Mouse (Mus musculus): ENCODE results near the gene Tmem117.

Gene Tmem117

DNA sequence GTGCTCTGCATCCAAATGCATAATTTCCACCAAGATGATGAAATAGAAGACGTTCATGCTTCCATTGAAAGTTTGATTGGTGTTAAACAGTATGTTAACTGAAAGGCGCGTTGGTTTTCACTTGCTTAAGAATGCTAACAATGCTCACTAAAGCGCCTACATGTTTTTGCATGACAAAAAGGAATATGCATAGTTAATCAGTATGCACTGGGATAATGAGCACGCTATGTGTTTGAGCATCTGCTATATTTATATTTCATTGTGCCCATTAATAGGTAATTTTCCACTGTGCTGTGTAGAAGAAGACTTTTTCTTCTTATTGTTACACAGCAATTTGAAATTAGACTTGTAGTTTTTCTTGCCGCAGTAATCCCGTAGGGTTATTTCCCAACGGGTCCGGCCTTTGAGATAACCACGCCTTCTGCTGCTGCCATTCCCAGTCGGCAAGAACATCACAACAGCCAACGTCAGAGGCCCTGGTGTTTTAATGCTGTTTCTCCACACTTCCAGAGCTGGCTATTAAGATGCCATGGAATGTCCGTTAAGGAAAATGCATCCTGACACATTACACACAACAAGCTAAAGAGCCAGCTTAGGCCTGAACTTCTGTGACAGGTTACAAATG is 399.9 kb downstream of the Tmem117 start:
- in situ Hi-C loops (cut with MboI), result no loop called here

DNA sequence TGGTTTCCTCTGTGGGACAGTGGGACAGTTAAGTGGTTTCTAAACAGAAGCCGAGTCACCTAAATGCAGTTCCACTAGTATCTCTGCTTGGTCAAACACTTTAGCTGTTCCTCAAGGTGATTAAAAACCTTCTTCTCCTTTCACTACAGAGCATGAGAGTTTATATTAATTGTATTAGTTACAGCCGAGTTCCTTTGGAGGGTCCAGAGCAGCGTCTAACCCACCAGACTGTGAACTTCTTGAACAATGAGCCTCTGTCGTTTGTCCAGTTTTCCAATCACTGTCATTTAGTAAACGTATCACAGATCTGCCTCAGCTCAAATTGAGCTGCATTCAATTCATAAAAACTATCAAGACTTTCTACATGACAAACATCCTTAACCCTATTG is 400.4 kb downstream of the Tmem117 start:
- in situ Hi-C loops (cut with MboI), result no loop called here

DNA sequence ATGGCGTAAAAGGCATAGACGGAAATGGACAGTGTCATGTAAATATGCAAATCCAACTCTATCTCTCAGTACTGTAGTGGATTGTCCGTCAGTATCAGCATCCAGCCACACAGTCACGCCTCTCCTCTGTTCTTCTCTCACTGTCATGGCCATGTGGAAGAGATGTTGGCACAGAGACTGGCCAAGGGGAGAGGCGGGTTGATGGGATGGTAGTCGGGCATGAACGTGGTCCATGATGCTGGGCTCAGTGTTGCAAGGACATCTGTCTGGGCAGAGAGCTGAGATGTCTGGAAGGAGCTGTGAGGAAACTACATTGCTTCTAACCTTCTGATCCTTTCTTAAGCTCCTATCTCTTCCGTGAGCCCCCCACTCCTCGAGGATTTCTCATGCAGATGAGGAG is 413.4 kb downstream of the Tmem117 start:
- in situ Hi-C loops (cut with MboI), result no loop called here

DNA sequence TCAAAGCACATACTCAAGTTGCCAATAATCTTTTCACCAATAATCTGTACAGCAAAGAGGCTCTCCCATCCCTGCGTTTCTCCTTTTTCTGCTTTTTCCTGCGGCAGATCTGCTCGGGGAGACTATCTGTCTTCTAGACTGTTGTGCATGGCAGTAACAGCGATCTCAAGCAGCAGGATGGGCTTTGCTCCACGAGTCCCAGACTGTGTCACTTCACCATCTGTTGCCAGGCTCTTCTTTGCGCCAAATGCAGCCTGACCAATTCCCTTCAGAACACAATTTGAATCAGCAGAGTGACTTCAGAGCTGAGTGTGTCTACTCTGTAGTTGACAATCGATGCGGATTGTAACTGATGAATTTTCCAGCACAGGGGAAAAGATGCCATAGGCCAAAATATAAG is 415.0 kb downstream of the Tmem117 start:
- in situ Hi-C loops (cut with MboI), result no loop called here

DNA sequence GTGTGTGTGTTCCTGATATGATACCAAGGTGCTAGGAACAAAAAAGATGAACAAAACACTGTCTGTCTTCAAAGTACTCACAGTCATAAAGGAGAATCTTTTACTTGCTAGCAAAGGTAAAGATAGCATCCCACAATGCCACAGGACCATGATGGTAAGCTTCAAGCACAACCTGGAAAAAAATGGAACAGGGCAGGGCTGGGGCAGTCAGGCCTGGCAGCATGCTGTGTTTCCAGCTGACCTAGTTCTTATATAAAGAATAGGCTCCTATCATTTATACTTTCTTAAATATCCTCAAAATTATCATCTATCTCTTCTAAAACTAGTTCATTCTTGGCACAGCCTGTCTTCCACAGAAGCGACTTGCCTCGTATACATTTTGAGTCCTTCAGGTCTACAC is 418.5 kb downstream of the Tmem117 start:
- in situ Hi-C loops (cut with MboI), result no loop called here

DNA sequence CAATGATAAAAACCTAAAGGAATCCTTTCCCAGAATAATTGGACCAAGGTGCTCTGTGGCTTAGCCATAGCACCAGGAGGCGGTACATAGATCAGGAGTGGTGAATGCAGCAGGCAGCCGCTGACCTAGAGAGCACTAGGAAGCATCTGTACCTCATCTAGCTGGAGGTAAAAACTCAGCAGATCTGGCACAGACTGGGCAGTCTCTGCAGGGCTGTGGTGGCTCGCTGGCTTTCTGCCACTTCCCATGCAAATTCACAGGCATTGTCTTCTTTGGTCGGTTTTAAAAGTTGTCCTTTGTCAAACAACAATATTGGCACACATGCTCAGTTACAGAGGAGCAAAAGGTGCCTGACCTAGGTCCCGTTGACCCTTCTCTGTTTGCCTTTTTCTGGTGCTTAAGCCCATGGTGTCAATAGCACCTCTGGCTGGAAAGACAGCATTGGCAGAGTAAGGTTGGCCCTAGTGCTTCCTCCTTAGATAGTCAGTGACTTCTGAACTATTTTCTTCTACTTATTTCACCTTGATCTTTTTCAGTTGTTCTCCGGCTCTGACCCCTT is 420.2 kb downstream of the Tmem117 start:
- in situ Hi-C loops (cut with MboI), result no loop called here

DNA sequence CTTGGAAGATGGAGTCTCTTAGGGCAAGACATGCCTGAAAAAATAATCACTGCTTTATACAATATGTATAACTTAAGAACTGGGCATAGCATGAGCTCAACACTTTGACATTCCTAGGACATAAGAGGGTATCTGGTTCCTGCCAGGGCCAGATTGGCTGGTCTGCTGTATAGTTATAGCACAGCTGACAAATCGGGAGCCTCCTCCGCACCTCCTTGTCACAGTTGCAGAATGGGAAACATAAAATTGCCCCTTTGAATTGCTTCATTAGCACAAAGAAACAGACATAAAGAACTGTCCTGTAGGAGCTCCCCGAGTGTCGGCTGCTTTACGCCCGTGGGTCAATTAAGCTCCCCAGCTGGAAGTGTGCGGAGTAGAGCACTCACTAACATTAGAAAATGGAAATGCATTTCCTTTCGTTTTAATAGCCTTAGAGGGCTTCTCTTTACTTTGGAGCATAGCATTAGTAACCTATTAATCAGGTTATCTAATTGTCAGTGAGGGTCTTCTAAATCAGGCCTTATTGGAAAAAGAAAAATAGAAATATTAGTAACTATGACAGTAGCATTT is 426.1 kb downstream of the Tmem117 start:
- in situ Hi-C loops (cut with MboI), result no loop called here

DNA sequence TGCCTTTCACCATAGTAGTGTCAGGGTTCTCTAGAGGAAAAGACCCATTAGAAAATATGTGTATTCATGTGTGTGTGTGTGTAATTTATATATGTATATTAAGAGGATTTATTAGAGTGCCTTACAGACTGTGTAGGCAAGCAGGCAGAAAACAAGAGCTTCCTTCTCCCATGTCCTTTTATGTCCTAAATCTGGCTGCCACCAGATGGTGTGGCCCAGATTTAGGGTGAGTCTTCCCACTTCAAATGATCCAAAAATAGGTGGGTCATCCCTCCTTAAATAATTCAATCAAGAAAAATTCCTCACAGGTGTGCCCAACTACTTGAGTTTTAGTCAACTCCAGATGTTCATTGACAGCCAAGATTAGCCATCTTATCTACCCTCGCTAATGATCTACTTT is 439.0 kb downstream of the Tmem117 start:
- in situ Hi-C loops (cut with MboI), result no loop called here

DNA sequence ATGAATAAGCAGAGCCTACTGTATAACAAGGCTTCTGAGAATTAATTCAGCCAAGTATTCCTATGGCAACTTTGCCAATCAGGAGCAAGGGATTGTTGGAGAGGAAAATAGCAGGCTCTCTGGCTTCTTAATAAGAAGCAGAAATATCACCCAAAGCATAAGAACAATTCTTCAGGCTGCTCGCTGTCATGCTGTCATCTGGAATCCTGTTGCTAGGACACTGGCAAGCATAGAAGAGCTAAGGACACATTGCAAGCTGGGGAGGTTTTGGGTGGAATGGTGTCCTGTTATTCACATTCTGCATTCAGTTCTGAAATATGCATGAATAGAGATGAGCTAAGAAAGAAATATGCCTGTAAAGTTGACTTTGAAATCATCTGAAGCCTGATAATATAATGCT is 439.8 kb downstream of the Tmem117 start:
- in situ Hi-C loops (cut with MboI), result no loop called here

DNA sequence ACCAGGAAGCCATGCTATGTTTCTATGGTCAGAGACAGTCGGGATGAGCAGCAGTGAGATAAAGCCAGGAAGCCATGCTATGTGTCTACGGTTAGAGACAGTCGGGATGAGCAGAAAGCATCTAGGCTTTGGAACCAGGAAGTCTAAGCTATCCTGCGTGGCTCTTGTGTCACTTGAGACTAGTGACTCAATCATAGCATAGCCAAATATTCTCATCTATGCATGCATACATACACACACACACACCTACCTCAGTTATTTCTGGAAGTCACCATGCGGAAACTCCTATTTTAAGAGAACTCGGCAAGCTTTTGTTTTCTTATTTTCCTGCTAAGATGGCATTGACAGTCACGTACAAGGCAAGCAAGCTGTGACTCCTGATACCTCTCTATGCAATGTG is 441.8 kb downstream of the Tmem117 start:
- in situ Hi-C loops (cut with MboI), result no loop called here

DNA sequence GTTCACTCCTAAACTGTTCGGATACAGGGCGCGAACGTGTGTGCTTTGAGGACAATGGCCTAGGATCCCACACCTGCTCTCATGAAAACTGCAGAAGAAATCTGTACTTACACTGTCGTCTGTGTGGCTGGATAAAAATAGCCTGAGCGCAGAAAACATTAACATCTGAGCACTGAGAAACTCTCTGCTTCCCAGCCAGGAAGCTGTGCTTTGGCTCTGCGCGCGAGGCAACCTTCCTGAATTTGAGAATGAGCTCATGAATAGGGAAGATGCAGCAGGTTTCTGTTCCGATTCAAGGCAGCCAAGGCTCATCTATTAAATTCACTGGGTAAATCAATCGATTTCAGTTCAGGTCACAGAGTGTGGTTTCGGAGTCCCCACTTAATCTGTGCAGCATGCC is 446.3 kb downstream of the Tmem117 start:
- in situ Hi-C loops (cut with MboI), result no loop called here

DNA sequence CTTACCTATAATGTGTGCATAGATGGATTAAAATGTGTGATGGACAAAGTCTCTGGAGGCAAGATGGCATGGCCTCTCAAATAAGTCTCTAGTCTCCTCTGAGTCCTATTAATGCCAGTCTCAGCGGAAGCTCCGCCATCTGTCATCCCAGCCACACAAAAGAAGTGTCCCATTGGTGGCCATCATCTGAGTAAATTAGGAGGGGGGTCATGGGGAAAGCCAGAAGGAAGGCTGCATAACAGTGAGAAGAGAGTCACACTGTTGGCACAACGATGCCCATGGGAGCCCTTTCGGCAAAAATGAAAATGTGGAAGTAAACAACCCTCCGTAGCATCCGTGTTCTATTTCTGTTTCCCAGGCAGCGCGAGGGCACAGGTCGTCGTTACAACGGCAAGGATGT is 452.6 kb downstream of the Tmem117 start:
- in situ Hi-C loops (cut with MboI), result no loop called here

DNA sequence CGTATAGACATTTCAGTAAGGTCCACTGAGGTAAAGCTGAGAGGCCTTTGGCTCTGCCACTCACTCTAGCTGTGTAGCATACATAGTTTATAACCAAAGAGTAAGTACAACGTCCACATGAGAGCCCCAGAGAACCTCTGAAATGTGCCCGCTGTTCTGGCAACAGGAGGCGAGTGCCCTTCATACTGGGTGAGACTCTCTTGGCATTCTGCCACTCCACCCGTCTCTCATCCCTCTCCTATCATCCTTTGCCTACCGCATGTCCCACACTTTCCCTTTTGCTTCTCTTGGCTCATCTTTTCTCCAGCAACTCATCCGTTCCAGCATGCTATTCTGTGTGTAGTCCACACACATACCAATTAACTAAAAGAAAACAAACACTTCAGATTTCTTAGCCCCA is 456.9 kb downstream of the Tmem117 start:
- in situ Hi-C loops (cut with MboI), result no loop called here

DNA sequence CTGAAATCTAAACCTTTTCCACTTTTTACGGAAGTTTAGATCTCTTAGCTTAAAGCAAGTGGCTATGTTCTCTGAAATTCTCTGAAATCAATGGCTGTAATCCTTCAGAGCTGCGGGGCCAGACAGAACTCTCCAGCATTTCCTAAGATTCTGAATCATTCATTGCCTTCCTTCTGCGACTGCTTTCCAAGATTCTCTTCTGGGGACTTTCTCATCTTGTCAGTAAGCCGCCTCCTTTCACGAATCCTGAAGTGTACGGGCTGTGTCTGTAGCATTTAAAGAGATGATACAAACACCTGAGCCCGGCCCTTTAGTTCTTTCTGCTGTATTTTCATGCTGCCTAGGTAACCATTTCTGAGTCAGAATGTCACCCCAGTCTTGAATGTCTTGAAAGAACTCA is 471.1 kb downstream of the Tmem117 start:
- in situ Hi-C loops (cut with MboI), result no loop called here

DNA sequence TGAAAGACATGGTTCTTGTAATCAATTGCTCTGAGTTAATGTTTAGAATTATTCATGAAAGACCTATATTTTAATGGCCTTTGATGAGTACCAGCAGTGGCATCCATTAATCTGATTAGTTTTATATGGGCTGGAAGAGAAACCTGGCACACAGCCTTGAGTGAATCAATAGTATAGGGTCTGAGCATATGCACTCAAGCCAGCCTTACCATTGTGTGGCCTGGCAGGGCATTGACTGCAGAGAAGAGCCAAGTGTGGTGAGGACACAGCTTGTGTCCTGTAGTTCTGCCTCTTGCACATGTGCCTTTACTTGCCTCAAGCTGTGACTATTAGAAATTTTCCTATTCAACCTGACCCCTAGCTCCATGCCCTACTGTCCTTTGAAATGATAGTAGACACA is 472.5 kb downstream of the Tmem117 start:
- in situ Hi-C loops (cut with MboI), result no loop called here

DNA sequence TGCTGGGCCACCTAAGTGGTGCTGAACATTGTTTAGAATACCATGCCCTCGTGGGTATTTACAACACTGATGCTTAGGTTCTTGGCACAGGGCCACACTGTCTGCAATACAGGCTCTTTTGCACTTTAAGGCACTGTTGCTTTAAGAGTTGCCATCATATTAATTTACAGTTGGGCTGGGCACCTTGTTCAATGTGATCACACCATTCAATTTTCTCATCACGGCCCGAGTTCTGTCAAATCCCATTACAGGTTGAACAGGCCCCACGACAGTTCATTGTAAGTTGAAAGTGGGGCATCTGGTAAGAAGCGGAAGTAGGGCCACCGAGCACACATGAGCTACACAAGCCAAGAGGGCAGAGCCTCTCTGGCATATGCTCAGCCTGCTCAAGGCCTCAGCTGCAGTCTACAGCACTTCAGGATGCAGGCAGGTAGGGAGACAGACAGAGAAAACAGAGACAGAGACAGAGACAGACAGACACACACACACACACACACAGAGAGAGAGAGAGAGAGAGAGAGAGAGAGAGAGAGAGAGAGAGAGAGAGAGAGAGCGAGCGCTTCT is 478.3 kb downstream of the Tmem117 start:
- in situ Hi-C loops (cut with MboI), result no loop called here

DNA sequence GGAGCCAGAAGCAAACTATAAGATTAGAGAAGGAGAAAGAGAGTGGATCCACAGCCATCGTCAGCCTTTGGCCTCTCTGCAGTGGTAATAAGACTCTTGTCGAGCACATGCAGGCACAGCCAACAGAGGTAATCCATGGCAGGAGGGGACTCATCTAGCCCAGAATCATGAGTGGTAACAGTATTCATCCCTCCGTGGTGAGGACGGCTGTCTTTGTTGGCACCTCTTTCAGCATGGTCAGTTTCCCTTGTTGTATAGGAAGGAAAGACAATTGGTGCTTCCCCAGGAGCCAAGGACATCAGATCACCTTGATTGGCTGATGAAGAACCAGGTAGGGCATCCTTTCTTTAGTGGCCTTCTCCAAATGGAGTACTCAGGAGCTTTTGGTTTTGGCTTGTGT is 479.6 kb downstream of the Tmem117 start:
- in situ Hi-C loops (cut with MboI), result no loop called here

DNA sequence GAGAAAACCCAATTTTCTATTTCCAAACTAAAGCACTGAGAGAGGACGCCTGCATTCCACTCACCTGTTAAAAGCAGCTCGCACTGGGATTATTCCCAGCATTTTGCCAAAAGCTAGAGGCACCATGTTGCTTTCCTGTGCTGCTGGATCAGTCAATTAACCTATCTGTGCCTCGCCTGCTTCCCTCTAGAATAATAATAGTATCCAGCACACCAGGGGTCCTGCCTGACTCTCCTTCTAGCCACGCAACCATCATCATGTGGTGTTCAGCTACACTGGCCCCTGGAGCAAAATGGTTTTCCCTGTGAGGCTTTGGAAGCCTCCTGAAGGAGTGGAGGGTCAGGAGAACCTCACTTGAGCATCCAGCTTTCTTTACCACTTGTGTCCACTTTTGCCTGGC is 502.4 kb downstream of the Tmem117 start:
- in situ Hi-C loops (cut with MboI), result no loop called here

DNA sequence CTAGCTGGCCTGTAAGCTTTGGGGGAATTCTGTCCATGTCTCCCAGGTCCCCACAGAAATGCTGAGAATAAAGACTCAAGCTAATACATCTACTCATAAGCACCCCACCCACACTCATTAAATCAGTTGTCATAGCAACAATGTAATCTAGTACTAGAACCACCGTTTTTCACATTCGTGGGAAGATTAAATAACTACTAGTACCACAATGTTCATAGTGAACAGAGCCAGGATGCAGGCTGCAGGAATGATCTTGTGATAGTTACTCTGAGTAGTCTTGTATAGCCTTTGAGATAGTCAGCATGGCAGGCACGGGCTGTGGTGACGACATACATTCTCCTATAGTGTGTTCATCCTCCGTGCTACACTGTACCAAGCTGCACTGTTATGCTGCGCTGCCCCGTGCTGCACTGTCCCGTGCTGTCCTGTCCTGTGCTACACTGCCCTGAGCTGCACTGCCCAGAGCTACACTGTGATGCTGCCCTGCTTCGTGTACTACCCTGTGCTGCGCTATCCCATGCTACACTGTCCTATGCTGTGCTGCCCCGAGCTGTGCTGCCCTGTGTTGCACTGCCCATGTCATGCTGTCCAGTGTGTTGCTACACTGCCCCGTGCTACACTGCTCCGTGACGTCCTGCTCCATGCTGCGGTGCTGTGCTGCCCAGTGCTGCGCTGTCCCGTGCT is 507.0 kb downstream of the Tmem117 start:
- in situ Hi-C loops (cut with MboI), result no loop called here

DNA sequence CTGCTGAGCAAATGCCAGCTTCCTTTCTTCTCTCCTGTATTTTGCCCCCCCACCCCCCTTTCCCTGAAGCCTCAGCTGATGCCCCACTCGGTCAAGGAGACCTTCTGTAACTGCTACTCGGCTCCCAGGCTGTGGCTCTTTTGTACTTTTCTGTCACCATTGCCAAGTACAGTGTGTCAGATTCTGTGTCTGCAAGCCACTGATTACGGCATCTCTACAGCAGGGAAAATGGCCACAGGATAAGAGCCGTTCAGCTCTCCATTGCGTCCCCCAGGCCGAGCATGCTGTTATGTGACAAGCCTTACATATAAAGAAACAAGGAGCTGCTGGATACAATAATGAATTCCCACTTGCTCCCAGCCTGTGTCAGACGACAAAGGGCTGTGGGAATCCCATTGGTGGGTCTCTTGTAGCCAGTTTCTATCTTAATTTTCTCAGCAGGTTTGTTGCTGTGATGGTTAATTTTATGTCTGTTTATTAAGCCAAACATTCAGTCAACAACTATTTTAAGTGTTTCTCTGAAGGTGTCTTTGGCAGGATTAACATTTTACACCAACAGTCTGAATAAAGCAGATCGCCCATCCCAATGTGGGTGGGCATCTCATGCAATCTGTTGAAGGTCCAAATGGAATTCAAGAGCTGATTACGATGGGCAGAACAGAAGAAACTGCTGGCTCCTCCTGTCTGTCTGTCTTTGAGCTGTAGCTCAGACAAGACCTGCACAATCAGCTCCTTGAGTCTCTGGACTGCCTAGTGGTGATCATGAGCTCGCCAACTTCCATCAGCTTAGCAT is 508.2 kb downstream of the Tmem117 start:
- in situ Hi-C loops (cut with MboI), result no loop called here

DNA sequence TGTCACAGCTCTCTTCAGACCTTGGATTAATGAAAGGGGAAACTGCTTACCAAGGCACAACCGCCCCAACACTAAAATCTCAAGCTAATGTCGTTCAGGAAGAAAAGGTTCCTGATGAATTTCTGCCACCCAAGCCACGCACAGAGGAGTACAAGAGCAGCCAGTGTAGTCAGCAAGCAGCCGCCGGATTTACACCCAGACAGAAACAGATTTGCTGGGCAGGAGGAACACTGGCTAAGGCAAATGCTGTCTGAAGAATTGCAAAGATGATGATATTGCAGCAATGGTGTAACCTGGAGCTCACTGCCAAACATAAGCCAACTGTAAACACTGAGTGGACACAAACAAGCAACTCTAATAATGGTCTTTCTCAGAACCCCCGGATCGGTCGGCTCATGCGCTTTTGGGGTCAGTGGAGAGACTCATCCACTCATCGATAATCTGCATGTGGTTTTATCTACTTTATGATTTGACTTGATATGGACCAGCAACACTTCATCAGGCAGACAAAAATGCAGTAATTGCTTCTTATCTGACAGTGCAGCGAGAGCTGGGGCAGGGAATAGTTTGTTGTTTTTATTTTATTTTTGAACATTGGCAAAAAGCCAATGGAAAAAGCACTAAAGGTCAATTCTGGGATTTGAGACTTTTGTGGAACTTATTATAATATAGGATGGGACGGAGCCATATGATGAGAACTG is 509.8 kb downstream of the Tmem117 start:
- in situ Hi-C loops (cut with MboI), result no loop called here

DNA sequence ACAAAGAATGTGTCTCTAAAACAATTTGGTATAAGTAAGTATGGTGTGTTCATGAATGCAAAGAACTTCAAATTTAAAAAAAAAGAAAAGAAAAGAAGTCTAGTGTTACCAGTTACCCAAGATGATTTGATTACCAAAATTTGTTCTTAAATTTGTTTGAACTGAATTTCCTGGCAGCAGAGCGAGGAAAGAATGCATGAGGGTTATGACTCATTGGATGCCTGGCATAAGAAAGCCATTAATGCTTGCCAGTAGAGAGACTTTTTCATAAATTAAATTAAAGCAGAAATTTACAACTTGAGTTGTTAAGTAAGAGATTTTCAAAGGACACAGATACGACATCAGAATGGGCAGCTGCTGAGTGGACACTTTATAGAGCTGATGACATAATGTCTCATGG is 515.1 kb downstream of the Tmem117 start:
- in situ Hi-C loops (cut with MboI), result no loop called here
